Mouse (Mus musculus): Measurements from ENCODE around the gene Klrb1f.
"Not testable (repeated sequence)": the region's sequence is repeated elsewhere in the genome, so short reads cannot be mapped to it uniquely, and the experiment has no call there.

Klrb1f gene

DNA sequence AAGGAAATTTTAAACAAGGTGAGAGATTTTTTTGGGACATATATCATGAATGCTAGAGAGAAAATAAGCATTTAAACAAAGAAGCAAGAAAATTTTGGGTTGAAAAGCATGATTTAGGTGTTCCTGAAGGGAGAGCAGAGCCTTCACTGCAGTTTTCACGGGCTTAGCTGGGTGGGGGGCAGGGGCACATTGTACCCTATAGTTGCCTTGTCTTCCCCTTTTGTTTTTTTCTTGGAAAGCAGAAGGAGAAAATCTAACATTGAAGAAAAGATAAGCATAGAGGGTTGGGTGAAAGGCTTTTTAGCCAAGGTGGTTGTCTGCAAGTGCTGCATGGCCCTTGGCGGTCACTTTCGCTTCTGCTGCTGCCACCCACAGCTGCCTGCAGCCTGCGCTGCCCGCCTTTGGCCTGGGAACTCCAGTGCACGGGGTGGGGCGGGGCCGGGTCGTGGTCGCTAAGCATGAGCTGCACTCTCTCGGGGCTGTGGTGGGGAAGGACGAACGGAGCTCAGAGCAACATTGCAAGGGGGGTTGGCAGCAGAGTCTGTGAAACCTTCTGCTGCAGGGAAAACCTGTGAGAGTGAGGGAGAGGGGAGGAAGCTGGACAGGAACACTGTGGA lies 3.3 kb downstream of the Klrb1f start:
- peak; percentile 37 to 39 for DNase-seq (ENCODE audit: low spot score in 2 of 2)

DNA sequence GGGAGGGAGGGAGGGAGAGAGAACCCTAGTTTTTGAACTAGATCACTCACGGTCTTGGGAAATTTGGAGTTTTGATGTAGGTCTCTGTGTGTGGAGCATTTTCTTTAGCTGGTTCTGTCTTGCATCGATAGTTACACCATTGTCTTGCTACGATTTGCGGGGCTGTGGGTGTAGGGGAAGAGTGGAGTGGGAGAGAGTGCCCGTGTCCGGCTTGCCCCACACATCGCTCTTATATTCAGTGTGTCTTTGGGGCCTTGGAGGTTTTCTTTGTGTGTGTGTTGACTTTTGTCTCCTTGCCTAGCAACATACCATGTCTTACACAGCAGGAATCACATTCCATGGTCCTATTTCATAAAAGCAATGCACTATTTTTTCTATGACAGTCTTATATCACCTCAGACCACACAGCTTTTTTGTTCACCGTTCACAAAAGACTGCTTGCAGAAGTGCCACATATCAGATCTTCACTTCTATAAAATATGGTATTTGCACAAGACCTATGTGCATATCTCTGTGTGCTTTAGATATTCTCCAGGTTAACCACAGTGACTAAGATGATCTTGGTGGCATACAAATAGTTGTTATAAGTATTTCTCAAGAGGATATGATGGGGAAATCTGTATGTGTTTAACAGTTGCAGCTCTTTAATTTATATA lies 4.0 kb downstream of the Klrb1f start:
- DNase-seq (ENCODE audit: low spot score in 2 of 2): no peak

DNA sequence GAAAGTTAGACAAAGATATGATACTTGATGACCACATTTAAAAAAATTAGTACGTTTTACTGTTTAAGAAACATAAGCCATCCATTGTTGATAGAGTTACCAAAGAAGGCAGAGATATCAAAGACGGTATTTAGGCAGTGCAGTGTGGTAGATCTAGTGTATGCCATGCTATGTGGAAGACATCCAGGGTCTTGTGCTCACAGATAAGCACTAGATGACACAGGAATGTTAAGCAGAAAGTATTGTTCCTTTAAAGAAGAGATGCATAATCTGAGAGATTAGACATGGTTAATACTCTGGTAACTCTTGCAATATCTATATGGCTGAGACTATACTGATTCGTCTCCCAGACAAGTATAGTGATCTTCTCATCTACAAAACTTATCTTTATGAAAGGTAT lies 5.4 kb downstream of the Klrb1f start:
- no peak for DNase-seq (ENCODE audit: low spot score in 2 of 2)

DNA sequence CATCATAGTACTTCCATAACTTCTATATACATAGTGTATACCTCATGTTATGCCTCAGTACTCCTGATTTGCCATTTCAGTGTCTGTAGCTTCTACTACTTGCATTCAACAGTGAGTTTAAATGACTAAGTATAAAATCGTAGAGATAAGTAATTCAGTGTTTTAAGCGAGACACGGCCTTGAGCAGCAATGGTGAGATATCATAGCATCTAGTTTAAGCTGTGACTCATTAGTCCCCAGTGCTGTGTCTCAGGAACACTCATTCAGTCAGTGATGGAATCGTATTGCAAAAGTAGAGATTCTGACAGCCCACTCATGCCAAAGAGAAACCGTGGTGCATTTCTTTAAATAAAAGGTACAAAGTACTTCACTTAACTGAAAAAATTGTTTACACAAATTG lies 6.0 kb downstream of the Klrb1f start:
- no peak for DNase-seq (ENCODE audit: low spot score in 2 of 2)

DNA sequence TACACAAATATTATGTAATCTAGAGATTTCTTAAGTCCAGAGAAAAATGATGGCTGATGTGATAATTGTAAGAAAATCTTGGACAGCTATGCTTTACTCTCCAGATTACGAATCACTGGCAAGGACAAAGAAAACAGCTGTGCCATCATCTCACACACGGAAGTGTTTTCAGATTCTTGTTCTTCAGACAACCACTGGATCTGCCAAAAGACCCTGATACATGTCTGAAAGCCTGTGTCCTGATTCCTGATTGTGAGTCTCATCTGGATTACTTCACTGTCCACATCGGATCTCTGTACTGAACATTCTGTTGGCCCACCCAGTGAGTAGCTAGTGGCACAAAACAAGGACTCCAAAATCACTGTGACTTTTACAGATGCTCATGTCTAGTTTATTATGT lies 10.5 kb downstream of the Klrb1f start:
- no peak for DNase-seq (ENCODE audit: low spot score in 2 of 2)

DNA sequence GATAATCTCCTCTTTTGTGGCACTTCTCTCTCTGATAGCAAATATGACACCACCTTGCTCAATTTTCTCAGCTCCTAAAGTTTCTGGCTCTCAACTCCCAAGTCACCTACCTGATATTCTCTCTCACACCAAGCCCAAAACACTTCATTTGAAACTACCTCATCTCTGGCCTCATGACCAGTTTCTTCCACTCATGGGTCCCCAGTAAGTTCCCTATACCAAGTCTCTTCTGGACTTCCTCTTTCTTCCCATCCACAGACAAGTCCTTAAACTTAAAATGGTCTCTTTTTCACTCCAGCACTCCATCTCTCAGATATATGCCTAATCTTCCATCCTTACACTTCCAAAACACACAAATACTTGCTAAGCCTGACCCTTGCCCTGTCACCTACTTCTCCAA lies 12.3 kb downstream of the Klrb1f start:
- DNase-seq (ENCODE audit: low spot score in 2 of 2): no peak

DNA sequence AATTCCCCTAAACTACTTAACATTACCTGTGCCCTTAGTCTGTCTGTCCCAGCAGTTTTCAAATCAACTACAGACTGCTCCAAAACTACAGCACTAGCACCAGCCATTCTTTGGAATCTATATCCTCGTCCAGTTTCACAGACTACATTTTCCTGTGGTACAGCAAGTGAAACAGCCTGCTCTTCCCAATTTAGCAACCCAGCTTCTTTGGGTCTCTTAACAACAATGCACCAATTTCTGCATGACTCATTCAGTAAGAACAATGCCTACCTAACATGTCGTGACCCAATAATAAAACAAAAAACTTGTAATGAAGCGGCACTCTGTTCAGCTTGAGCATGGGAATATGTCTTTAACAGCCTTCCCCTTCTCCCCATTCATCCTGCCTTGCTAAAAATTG lies 19.7 kb downstream of the Klrb1f start:
- no peak for DNase-seq (ENCODE audit: low spot score in 2 of 2)

DNA sequence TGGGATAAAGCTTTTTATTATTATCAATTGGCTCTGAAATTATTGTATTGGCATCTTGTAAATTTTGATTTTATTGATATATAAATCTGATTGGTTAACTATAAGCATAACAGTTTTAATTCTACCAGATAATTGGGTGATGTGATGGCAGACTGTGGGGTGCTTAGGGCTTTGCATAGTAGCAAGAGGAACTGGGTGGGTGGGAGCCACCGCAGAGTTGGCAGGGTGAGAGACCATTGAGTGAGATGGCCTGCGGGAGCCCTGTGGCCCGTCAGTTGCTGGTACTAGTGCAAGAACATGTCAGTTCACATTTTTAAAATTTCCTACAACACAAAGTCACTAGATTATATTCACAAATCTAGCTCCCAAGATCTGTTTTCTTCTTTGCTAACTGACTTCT lies 20.2 kb downstream of the Klrb1f start:
- DNase-seq (ENCODE audit: low spot score in 2 of 2): no peak

DNA sequence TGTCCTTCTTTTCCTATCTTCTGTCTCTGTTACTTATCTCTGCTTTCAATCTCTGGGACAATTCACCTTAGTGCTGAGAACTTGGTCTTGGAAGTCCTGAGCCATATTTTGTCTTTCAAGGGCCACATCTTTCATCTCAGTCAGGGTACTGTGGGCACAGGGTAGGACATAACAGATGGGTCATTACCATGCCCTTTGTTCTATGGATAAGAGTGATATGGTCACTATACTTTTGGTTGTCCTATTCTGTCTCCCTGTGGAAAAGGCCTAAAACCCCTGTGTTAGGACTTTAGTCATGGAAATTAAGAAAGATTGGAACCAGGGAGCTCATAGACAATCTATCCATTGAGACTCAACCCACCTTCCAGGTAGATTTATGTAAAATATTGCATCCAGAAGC lies 20.8 kb downstream of the Klrb1f start:
- no peak for DNase-seq (ENCODE audit: low spot score in 2 of 2)

DNA sequence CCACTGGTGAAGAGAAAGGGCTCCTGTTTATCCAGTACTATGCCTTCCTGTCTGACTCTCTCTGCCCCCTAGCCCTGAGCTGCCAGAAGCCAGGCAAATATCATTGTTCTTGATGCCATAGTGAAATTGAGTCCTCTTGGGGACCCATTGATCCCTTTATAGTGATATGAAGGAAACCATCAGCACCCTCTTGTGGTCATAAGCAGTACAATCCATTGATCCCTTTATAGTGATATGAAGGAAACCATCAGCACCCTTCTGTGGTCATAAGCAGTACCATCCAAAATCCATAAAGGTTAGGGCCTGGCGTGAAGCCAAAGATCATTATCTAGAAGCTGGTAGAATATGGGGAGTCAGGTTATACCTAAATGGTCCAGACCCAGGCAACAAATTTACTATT lies 21.3 kb downstream of the Klrb1f start:
- peak in 1 of 2 experiments; percentile 8 for DNase-seq (ENCODE audit: low spot score in 2 of 2)

DNA sequence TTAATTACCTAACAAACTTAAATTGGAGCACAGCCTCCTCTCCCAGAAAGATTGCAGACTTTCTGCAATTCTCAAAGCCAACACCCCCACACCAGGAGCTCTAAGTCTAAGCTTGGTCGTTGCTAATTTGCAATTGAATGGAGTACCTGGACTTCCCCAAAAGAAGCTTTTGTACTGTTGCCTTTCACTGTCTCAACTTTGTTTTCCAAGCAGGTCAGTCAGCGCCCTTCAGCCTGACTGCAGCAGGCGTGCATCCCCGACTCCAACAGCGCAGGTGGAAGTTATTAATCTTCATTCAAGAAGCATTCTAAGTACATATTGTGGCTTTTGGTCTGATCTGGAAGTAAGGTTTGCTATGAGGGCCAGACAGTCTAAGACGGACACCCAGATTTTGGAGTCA lies 39.4 kb downstream of the Klrb1f start:
- no peak for DNase-seq (ENCODE audit: low spot score in 2 of 2)

DNA sequence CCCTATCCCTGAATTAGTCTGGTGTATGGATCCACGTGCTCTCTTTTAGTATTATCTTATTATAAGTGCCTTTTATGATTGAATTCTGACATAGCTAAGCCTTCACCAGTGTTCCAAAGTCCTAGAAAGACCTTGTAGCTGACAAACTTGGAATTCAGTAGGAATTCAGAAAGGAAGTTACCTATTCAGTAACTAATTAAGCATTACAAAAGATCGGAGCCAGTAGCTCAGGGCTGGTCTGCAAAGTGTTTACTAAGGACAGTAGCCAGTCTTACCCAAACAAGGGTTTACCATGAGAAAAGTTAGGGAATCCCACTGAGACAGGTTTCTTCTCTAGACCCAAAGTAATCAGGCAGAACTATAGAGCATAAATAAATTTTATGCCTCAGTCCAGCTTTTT lies 40.3 kb downstream of the Klrb1f start:
- DNase-seq (ENCODE audit: low spot score in 2 of 2): not testable (repeated sequence)

DNA sequence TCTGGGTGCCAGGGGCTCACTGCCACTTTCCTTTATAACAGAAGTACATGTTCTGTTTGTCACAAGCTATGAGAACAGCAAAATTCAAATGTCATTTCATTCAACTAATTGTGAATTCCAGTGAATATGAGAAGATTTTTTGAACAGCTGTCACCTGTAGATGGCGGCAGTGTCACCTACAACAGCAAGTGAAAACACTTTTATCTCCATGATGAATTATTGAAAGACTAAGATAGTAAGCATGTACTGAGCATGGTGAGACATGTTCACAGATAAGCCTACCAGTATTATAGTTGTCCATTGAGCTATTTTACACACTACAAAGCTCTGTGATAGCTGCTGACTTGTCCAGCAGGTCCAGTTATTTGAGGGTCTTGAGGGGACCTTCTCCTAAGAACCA lies 42.5 kb downstream of the Klrb1f start:
- peak in 1 of 2 experiments; percentile 6 for DNase-seq (ENCODE audit: low spot score in 2 of 2)

DNA sequence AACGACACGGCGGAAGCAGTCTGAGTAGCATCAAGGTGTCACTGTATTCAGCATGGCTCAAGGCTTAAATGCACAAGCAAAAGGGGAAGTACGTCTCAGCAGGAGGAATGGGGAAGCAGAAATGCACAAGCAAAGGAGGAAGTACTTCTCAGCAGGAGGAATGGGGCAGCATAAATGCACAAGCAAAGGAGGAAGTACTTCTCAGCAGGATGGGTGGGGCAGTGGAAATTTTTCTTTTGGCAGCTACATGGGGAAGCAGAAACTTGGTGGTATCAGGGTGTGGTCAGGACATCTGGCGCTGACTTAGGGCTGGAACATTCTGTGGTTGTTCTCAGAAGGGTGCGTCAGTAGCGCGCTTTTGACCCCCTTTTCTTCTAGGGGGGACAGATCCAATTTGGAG lies 42.9 kb downstream of the Klrb1f start:
- not testable (repeated sequence) for DNase-seq (ENCODE audit: low spot score in 2 of 2)

DNA sequence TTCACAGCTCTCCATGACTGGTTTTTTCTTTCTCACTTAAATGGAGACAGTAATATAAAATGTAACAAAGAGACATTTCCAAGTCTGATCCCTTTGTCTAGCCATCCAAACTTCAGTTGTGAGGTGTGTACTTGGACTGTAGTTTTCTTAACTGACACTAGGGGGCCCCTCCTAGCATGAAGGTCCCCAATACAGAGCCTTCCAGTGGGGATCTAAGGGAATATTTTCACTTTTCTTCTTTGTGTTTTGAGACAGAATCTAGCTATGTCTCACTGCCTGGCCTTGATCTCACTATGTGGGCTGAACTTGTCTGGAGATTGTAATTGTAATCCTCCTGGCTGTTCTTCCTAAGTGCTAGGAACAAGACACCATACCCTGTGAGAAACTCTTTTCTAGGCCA lies 49.5 kb downstream of the Klrb1f start:
- DNase-seq (ENCODE audit: low spot score in 2 of 2): no peak

DNA sequence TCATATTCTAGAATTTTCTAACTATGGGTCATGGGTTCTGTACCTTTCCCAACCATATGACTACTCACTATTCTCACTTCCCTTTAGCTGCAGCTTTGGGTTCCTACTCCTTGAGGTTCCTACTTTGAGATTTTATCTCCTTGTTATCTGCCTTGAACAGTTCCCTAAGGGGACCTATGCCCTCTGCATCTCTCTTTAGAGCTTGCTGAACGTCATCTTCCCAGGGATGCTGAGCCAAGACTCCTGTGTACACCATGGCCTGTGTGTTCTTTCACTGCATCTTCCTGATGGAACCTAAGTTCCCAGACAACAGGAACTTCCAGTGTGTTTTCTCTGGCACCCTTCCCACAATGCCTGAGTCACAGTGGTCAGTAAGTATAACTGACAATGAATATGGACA lies 52.2 kb downstream of the Klrb1f start:
- DNase-seq (ENCODE audit: low spot score in 2 of 2): no peak

DNA sequence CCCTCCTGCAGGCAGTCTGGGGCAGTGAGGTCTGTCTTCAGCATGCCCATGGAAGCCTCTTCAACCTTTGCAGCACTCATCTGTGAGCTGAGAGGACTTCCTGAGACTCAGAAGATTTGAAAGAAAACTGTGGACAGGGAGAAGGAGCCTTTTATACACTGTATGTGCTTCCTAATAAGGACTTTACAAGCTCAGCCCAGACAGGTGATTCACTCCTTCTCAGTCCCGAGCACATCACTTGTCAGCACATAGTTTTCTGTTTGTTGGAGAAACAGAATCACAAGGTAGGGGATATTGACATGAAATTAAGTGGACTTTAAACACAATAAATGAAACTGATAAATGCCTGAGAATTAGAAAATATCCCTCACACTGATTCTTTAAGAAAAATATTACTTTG lies 55.1 kb downstream of the Klrb1f start, which contains the start of gene Clec2e:
Gene Clec2e, minus strand, starts transcription at position 120 of the 400 bp plus-strand sequence.
- not testable (repeated sequence) for DNase-seq (ENCODE audit: low spot score in 2 of 2)

DNA sequence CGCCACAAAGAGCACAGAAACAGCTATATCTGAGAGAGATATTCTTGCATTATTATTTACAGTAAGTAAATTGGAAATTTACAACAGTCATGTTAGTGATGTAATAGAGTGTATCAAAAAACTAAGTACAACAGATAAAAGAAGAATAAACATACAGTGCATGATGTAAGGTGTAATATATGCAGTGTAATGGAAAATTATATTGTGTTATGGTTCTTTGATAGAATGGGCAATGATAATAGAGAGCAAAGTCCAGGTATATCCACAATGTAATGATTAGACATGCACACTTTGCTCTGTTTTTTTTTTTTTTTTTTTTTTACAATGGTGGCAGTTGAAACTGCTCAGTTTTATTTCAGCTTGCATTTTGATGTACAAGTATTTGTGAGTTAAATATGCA lies 55.9 kb downstream of the Klrb1f start:
- DNase-seq (ENCODE audit: low spot score in 2 of 2): no peak

DNA sequence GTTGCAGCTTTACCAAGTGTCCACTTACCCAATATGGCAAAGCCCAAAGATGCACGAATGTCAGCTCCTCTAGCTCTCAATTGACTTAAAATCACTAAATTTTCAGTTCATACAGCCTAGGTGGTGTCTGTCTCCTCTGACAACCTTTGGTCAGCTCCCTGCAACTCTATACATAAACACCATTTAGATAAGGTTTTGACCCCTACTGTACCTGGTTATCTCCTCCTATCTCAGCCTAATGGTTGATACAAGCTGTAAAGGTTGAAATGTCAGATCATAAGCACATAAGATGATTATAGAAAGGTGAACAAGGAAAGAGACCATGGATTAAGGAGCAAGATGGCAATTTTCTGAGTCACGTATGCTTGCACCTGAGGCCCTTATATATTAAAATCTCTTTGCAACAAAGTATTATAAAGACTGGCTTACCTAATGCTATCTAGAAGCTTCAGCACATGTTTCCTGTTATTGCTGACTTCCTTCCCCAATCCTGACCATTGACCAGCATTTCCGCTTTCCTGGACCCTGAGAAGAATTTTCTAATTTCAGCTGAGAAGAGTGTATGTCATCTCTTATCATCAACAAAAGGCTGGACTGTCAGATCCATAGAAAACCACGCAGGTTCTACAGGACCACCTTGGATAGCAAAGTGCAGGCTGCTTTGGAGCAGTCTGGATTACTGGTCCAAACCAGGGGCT lies 57.3 kb downstream of the Klrb1f start:
- no peak for DNase-seq (ENCODE audit: low spot score in 2 of 2)
